ENCODE assay signal across 18 mouse cellular contexts in the genomic region with DNA sequence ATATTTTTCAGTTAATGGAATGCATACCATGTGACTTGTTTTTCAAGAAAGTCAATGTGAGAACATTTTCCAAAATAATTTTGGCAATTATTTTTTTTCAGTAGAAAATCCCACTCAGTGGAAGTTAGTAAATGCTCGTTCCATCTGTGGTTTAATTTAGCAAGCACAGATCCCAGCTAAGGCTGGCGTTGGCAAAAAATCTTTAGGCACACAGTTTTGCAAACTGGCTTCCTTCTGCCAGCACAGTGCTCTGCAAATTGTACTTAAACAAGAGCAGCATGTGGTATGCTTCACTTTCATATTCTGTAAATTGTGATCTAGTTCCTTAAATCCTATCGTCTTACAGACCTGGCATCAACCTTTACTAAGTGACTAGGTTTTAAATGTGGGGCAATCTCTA.
DNase-seq lines count a peak whose midpoint lies in the region; ATAC-seq and TF ChIP-seq lines count a peak whose summit lies in the region.
"Had no signal": no experiment of that assay in that cellular context is flagged by ENCODE, and none has a peak within 500 bp of the region (broad histone marks: within the 10 kb centered on the region; RNA-seq: fewer than 3 reads in every experiment).

No protein-coding gene starts in this region.

- peak; percentile 26 for DNase-seq in cerebellum, adult 9-11 months
- no peak for DNase-seq in cerebellum, postnatal 10 days
- peak; percentile 92 for DNase-seq in brain, adult 2 months (ENCODE audit: low read depth, low spot score)
- peak; percentile 67 for DNase-seq in layer of hippocampus, adult 11-12 months (ENCODE audit: low spot score)
- peak in 1 of 2 experiments; percentile 30 for DNase-seq in left cerebral cortex, adult 2 months (ENCODE audit: extremely low spot score in 1 of 2, low spot score in 2 of 2)
- no peak for DNase-seq in adrenal gland, postnatal 14 days
- DNase-seq in testis, postnatal 14 days (ENCODE audit: low spot score): no peak
- DNase-seq: adrenal gland, postnatal 10 days; B cell, adult 2 months; heart, adult 18-20 months; kidney, adult 18-20 months; kidney, postnatal 36 days; lung, postnatal 4 days; midbrain, embryonic 14.5 days had no signal

- H3K4me3 ChIP-seq in left cerebral cortex, adult 2 months: no peak overlapping the region
- no peak overlapping the region for H3K4me3 ChIP-seq in midbrain, embryonic 16.5 days (ENCODE audit: low read depth, low read length)
- H3K4me3 ChIP-seq: embryonic facial prominence, embryonic 13.5 days; hindbrain, embryonic 15.5 days; limb, embryonic 13.5 days had no signal

- H3K4me1 ChIP-seq in midbrain, embryonic 16.5 days (ENCODE audit: control insufficient read depth, insufficient read depth, low read length): no peaks in the 10 kb centered on the region
- H3K4me1 ChIP-seq: embryonic facial prominence, embryonic 13.5 days; hindbrain, embryonic 15.5 days; limb, embryonic 13.5 days had no signal

- ATAC-seq in midbrain, embryonic 16.5 days: no peak

- H3K36me3 ChIP-seq in midbrain, embryonic 16.5 days (ENCODE audit: control insufficient read depth, insufficient read depth, low read length): no peaks in the 10 kb centered on the region
- H3K36me3 ChIP-seq: embryonic facial prominence, embryonic 13.5 days; hindbrain, embryonic 15.5 days; limb, embryonic 13.5 days had no signal

- no peaks in the 10 kb centered on the region for H3K27me3 ChIP-seq in midbrain, embryonic 16.5 days (ENCODE audit: control insufficient read depth, insufficient read depth, low read depth, low read length)
- H3K27me3 ChIP-seq: embryonic facial prominence, embryonic 13.5 days; hindbrain, embryonic 15.5 days; limb, embryonic 13.5 days had no signal

- H3K27ac ChIP-seq in left cerebral cortex, adult 2 months: peak overlapping the region; percentile 79
- no peak overlapping the region for H3K27ac ChIP-seq in midbrain, embryonic 16.5 days (ENCODE audit: low read length)
- H3K27ac ChIP-seq: embryonic facial prominence, embryonic 13.5 days; hindbrain, embryonic 15.5 days; limb, embryonic 13.5 days had no signal

- 90% methylated on average over 3 of the region's 3 CpGs for WGBS in midbrain, embryonic 16.5 days

- TF ChIP-seq CTCF in left cerebral cortex, adult 2 months (IDR thresholded peaks at IDR 0.05): no peak

- intact Hi-C loops in left cerebral cortex, adult 2 months (cut with DNase I): loop anchor here (5.0 kb wide), 1 partner anchor 72 kb away; no protein-coding TSS in a partner anchor

- H3K9ac ChIP-seq in midbrain, embryonic 16.5 days (ENCODE audit: low read depth, low read length): no peak overlapping the region
- H3K9ac ChIP-seq: embryonic facial prominence, embryonic 13.5 days; hindbrain, embryonic 15.5 days; limb, embryonic 13.5 days had no signal

- H3K4me2 ChIP-seq in midbrain, embryonic 16.5 days (ENCODE audit: low read length): no peak overlapping the region
- H3K4me2 ChIP-seq: embryonic facial prominence, embryonic 13.5 days; hindbrain, embryonic 15.5 days; limb, embryonic 13.5 days had no signal

- H3K9me3 ChIP-seq in midbrain, embryonic 16.5 days (replicated peaks; ENCODE audit: control insufficient read depth, low read length, poor library complexity, severe bottlenecking): no peaks in the 10 kb centered on the region
- H3K9me3 ChIP-seq: embryonic facial prominence, embryonic 13.5 days; hindbrain, embryonic 15.5 days; limb, embryonic 13.5 days had no signal

Comparison
In these comparisons a context has a peak if more than half of its experiments do, and no peak if none do; other contexts are left out.
1. DNase-seq: peak in cerebellum, adult 9-11 months (single experiment), brain, adult 2 months (single experiment) and layer of hippocampus, adult 11-12 months (single experiment); none in cerebellum, postnatal 10 days (0 of 2), adrenal gland, postnatal 14 days (single experiment) and testis, postnatal 14 days (single experiment).